Mouse (Mus musculus) liver, adult 2 months (tissue): Measurements from ENCODE around the gene Scg2.

ENCODE experiments used
- CTCF ChIP-seq: fragments of 200-500 bp; IDR thresholded peaks from 2 replicates; pipeline ENCODE4 v1.5.1; 2011; ENCODE audit warnings: low read depth, low read length, control low read depth
- POLR2A ChIP-seq: fragments of 200-500 bp; IDR thresholded peaks from 2 replicates; pipeline ENCODE4 v1.6.1; 2011; ENCODE audit warnings: low read length, control low read depth; ENCODE audit not compliant: insufficient read depth; ENCODE audit errors: extremely low read depth

- TF ChIP-seq POLR2A, result no peak
- TF ChIP-seq CTCF, result no peak
These were observed 12.4 kb upstream of the Scg2 start for GRCm38 (mm10) chr1:79452339-79452738.
